Mouse (Mus musculus) lung, postnatal 4 days (tissue): ENCODE results near the gene Flnb.

ENCODE experiments used
- DNase-seq, 2 experiments: peaks; one replicate each; pipeline ENCODE4 v3.0.0; 2021

Gene Flnb

DNA sequence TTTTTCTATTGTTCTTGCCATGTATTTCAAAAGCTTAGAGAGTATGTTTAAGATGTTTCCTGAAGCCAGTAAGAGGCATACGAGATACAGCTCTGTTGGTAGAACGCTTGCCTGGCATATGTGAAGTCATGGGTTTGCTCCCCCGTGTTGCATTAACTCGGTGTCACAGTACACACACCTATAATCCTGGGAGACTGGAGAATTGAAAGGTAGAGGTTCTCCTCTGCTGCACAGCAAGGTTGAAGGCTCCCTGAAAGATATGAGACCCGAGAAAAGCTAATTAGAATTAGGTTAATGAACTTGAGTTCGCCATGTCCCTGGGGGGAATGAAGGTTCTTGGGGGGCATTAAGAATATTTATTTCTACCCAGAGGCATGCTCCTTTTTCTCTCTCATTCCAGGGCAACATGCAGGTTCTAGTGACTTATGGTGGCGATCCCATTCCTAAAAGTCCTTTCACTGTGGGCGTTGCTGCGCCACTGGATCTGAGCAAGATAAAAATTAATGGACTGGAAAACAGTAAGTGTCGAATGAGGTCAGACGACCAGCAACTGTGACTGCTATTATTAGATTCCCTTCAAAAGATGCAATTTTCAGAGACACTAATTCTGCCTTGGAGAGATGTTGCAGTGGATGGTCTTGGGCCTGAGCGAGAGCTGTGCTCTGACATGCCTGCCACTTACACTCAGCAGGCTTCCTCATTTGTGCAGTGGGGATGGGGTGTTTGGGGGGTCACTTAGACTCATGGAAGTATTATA is 83.9 kb downstream of the Flnb start:
- DNase-seq = no peak

- DNase-seq = no peak
Measured at GRCm38 (mm10) chr14:7907058-7907457, 89.3 kb downstream of the Flnb start.

DNA sequence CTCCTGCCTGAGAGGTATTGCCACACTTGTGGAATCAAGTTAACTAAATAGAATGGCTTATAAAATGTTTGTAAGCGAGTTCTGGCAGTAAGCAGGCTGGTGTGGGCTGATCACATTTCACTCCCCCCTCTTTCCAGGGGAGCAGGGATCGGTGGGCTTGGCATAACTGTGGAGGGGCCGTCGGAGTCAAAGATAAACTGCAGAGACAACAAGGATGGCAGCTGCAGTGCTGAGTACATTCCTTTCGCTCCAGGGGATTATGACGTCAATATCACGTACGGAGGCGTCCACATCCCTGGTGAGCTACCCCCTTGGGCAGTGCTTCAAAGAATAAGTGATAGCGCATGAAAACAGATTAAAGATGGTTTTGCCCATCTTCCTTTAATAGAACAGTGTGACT is 91.7 kb downstream of the Flnb start:
- no peak for DNase-seq

DNA sequence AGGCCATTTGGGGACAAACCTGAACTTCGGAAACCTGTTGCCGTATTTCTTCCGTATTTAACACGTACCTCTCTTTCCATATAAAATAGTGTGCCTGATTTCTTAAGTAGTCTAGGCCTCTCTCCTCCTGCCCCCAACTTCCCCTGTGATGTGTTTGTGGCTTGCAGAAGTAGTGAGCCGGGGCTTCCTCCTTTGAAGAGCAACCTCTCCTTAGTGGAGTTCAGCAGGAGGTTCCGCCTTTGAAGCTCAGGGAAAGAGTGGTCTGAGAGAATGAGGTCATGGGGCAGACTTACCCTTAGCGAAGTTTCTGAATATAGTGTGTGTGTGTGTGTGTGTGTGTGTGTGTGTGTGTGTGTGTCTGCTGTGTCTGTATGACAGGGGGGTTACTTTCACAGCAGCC is 96.1 kb downstream of the Flnb start:
- peak; percentile 28 to 35 for DNase-seq

DNA sequence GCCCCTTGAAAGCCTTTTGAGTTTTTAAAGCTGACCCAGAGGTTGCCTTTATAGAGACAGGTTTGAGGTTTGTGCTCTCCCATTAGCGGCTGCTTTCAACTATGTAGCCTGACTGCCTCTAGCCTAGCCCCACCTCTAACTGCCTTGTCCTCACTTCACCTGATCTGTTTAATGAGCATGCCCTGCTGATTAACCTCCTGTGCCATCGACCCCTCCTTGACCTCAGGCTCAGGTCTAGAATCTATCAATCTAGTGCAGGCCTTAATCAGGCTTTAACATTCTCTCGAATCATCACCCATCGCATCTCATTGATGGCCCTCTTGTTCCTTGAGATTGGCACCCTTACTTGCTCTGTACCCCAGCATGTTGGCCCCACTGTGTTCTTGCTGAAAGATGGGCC is 96.7 kb downstream of the Flnb start:
- DNase-seq = no peak

- DNase-seq = no peak
Measured at GRCm38 (mm10) chr14:7918150-7918991, 100.6 kb downstream of the Flnb start.

- no peak for DNase-seq
Measured at GRCm38 (mm10) chr14:7919309-7919708, 101.6 kb downstream of the Flnb start.

GRCm38 (mm10) chr14:7919921-7920320 is 102.2 kb downstream of the Flnb start:
- DNase-seq = peak; percentile 46 to 53

GRCm38 (mm10) chr14:7921459-7921858 is 103.7 kb downstream of the Flnb start:
- DNase-seq = no peak

GRCm38 (mm10) chr14:7923635-7924034 is 105.9 kb downstream of the Flnb start:
- DNase-seq = no peak

GRCm38 (mm10) chr14:7928362-7928761 is 110.6 kb downstream of the Flnb start:
- DNase-seq = no peak

DNA sequence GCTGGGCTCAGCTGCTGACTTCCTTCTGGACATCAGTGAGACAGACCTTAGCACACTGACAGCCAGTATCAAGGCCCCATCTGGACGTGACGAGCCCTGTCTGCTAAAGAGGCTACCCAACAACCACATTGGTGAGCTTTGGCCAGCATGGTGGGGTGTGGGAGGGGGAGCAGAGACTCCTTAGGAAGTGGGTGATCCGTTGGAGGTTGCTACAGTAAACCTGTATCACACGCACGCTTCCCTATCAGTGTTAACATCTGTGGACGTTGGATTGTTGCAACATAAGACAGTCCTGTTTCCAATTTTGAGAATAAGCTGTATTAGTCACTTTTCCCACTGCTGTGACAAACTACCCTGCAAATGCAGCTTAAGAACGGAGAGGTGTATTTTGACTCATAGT is 111.3 kb downstream of the Flnb start:
- DNase-seq = no peak

DNA sequence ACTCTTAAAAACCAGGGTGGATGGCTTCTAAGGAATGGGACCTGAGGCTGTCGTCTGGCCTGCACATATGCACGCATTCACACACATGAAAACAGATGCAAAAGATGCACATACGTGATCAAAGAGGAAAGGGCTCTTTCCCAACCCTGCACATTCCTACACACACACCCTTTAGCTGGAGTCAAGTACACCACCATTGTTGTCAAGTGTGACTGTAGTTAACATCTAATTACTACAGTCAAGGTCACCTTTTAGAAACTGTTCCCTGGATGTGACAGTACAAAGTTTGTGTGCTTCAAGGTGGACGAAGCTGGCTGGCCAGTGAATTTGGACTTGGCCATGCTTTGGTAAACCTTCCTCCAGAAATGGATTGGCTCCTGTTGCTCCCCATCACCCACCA is 114.4 kb downstream of the Flnb start:
- DNase-seq = no peak

GRCm38 (mm10) chr14:7934166-7934565 is 116.4 kb downstream of the Flnb start:
- no peak for DNase-seq

- DNase-seq = peak; percentile 47 to 63
Measured at GRCm38 (mm10) chr14:7937052-7937630, 119.4 kb downstream of the Flnb start.

DNA sequence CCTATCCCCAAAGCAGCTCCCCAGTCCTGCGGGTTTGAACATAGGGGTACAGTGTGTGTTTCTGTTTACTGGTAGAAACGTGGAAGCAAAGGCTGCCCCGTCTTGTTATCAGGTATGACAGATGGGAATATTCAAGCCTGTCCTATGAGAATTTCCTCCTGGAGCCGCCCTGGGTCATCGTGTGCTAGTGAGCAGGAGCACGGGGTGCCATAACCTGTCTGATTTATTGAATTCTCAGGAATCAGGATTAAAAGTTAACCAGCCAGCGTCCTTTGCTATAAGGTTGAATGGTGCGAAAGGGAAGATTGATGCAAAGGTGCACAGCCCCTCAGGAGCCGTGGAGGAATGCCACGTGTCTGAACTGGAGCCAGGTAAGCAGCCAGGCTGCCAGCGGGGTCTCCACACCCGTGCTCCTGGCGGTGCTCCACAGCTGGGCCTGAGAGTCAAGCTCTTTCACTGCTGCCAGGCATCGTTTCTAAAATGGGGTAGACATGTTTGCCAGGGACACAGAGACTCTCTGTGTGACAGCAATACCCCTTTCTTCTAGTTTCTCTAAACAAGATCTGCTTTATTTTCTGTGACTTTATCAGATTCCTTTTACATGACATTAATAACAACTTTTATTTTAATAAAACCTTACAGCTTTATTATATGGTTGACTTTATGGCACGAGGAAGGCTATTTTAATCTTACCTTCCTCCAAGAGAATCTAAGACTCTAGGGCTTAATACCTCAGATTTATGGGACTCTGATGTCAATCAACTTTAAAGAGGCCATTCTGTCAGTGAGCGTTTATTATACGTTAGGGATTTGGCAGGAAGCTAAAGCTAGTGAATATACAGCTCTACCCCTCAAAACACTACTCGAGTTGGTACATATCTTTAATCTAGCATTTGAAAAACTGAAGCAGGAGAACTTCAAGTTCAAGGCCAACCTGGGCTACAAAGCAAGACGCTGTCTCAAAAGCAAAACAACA is 121.3 kb downstream of the Flnb start:
- DNase-seq = no peak

- DNase-seq = no peak
Measured at GRCm38 (mm10) chr14:7941413-7941812, 123.7 kb downstream of the Flnb start.

DNA sequence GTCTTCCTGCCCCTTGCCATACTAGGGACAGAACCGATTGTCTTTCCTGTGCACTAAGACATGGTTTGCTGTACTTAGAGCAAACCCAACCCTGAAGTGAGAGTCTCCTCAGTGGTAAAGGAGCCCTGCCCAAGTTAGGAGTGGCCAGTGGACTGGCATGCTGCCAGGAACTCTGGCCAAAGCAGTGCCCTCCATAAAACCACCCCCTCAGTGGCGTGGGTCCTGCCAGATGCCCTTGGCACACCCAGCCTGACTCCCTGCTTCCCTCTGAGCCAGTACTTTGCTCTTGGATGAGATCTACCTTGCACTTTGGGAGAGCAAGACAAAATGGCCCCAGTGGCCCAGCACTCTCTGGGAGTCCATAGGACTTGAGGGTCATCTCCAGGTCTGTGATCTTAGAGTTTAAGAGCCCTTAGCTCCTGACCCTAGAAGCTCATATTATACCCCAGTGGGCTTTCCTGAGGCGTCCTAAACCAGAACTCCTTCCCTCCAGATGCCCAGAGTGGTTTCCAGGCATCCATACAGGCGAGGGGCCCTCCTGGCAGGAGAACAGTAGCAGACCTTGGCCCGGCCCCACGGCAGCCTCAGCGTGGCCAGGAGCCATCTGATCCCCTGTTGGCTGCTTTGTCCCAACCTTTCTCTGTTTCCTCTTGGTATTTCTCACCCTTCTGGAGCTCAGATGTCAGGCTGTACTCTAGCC is 125.5 kb downstream of the Flnb start:
- DNase-seq = peak; percentile 52 to 78

DNA sequence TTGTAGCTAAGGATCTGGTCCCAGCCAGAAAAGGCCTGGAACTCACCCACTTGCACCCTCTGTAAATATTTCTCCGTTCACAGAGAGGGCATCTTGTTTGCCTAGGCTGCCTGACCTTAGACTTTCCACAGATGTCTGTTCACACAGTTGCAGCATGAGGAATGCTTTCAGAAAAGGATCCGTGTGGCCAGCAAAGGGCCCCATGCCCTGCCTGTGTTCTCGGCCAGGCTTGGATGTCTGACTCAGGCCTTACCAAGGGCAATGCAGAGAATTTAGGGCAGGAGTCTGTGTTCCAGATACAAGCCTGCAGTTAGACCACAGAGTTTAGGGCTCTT is 126.0 kb downstream of the Flnb start:
- DNase-seq = no peak

GRCm38 (mm10) chr14:7944349-7945039 is 126.7 kb downstream of the Flnb start:
- peak in 1 of 2 experiments; percentile 29 for DNase-seq

DNA sequence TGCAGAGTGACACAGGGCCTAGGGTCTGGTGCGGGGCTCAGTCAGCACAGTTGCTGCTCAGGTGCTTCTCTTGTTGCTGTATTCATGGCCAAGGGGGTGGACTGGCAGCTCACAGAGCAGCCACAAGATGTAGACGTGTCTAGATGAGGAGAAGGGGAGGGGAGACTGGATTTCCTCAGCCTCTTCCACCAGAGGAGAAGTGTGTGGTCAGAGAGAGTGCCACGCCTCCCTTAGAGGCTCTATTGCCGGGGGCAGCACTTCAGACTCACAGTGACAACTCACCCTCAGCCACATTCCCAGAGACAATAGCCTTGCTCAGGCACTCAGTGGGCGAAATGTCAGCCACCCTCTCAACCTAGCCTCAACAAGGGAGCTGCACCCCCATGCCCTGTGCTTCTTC is 127.5 kb downstream of the Flnb start:
- peak in 1 of 2 experiments; percentile 18 for DNase-seq
